Mouse (Mus musculus): Measurements from ENCODE around the gene Capzb. TPM values are rescaled to one million over a fixed set of nuclear protein-coding genes. Genes with fewer than 3 reads are reported as not detected.

The Capzb gene
- polyA plus RNA-seq, 1 experiment, result 238 TPM

GRCm38 (mm10) chr4:139178377-139178776 lies 14.3 kb upstream of the Capzb start:
- TF ChIP-seq FLI1 (IDR thresholded peaks at IDR 0.05; ENCODE audit: low read length) (no peak), GATA1 (IDR thresholded peaks at IDR 0.05; ENCODE audit: borderline replicate concordance, low read length) (no peak)
- Histone ChIP-seq H3K4me3 (replicated peaks) (no peak overlapping the region), H3K27me3 (replicated peaks) (peaks cover 18% of the 10 kb centered on the region), H3K36me3 (replicated peaks; ENCODE audit: low read length) (peaks cover 2% of the 10 kb centered on the region), H3K4me1 (peaks cover 29% of the 10 kb centered on the region), H3K9me3 (peaks cover 19% of the 10 kb centered on the region)

GRCm38 (mm10) chr4:139179218-139179617 lies 13.5 kb upstream of the Capzb start:
- Histone ChIP-seq H3K36me3 (replicated peaks; ENCODE audit: low read length) (peaks cover 2% of the 10 kb centered on the region), H3K4me1 (peaks cover 30% of the 10 kb centered on the region), H3K4me3 (replicated peaks) (no peak overlapping the region), H3K9me3 (peaks cover 19% of the 10 kb centered on the region), H3K27me3 (replicated peaks) (peaks cover 15% of the 10 kb centered on the region)
- TF ChIP-seq FLI1 (IDR thresholded peaks at IDR 0.05; ENCODE audit: low read length), result no peak

DNA sequence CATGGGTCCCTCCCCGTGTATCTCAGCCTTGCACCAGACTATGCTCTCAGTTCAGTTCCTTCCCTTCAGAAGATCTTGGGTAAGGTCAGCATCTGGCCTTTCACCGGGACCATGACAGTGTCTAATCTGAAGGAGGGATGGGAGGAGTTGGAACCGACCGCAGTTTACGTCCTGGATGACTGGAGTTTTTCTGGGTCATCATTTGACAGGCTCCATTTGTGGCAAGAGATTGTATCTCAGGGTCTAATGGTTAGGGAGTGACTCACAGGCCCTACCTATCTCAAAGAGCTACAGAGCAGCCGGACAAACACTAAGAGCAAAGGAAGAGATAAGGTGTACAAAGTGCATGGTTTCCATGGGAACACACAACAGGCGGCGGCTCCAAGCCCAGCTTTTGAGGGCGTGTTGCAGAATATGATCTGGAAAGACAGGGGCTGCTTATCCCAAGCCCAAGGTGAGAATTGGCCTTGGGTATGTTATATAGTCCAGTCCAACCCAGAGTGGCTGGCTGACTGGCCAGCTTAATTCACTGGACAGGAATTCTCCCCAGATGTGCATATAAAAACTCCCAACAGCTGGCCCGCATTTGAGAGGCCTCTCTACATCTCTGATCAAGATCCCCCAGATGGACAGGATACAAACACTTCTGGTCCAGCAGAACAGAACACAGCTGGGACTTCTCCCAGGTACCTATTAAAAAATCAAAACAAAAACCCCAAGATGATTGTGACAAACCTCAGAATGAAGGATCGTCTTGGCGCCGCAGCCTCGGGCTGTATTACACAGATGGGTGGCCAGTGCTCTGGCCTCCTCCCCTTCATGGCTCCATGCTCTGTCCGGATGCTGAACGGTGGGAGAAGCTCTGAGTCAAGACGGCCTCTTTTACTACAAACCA lies 12.7 kb upstream of the Capzb start:
- peaks cover 11% of the 10 kb centered on the region for H3K27me3 ChIP-seq (replicated peaks)
- peaks cover 19% of the 10 kb centered on the region for H3K9me3 ChIP-seq
- H3K4me3 ChIP-seq (replicated peaks), result no peak overlapping the region
- H3K36me3 ChIP-seq (replicated peaks; ENCODE audit: low read length), result peaks cover 2% of the 10 kb centered on the region
- TF ChIP-seq FLI1 (IDR thresholded peaks at IDR 0.05; ENCODE audit: low read length) (no peak), GATA1 (IDR thresholded peaks at IDR 0.05; ENCODE audit: borderline replicate concordance, low read length) (no peak)
- peaks cover 35% of the 10 kb centered on the region for H3K4me1 ChIP-seq

DNA sequence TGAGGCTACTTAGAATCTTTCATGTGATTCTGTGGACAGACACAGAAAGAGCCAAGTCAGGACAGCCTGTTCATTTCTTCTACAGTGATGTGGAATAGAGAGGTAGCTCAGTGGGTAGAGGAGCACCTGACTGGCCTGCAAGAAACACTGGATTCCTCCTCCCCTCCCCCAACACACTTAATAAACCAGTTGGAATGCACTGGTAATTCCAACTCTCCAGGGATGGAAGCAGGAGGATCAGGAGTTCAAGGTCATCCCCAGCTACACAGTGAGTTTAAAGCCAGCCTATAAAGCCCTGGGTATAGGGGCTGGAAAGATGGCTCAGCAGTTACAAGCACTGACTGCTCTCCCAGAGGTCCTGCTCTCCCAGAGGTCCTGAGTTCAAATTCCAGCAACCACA lies 10.2 kb upstream of the Capzb start:
- TF ChIP-seq FLI1 (IDR thresholded peaks at IDR 0.05; ENCODE audit: low read length) (no peak), GATA1 (IDR thresholded peaks at IDR 0.05; ENCODE audit: borderline replicate concordance, low read length) (no peak)
- peaks cover 2% of the 10 kb centered on the region for H3K36me3 ChIP-seq (replicated peaks; ENCODE audit: low read length)
- peaks cover 14% of the 10 kb centered on the region for H3K27me3 ChIP-seq (replicated peaks)
- H3K4me3 ChIP-seq (replicated peaks), result no peak overlapping the region
- peaks cover 19% of the 10 kb centered on the region for H3K9me3 ChIP-seq
- peaks cover 21% of the 10 kb centered on the region for H3K4me1 ChIP-seq

DNA sequence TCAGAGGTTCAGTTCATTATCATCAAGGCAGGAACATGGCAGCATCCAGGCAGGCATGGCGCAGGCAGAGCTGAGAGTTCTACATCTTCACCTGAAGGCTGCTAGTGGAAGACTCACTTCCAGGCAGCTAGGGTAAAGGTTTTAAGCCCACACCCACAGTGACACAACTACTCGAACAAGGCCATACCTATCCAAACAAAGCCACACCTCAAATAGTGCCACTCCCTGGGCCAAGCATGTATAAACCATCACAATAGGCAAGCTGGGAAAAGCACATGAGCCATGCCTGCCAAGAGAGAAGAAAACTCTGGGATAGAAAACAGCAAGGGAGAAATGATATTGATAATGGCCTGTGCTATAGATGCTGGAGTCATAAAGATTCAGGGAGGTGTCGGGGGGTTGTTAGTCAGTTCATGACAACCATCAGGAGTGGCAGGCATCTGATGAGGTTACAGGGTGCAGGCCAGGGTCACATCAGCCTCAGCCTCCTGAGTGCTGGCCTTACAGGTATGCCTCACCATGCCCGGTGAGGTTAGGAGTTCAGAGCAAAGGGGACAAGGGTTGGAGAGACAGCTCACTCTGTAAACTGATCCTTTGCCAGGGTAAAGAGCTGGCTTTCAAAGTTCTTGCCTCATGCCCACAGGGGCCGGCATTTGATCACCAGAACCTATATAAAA lies 6.8 kb upstream of the Capzb start:
- Histone ChIP-seq H3K4me3 (replicated peaks) (no peak overlapping the region), H3K4me1 (peaks cover 45% of the 10 kb centered on the region), H3K27me3 (replicated peaks) (peaks cover 14% of the 10 kb centered on the region), H3K36me3 (replicated peaks; ENCODE audit: low read length) (peaks cover 10% of the 10 kb centered on the region), H3K9me3 (no peaks in the 10 kb centered on the region)
- TF ChIP-seq GATA1 (IDR thresholded peaks at IDR 0.05; ENCODE audit: borderline replicate concordance, low read length) (no peak), FLI1 (IDR thresholded peaks at IDR 0.05; ENCODE audit: low read length) (no peak)

DNA sequence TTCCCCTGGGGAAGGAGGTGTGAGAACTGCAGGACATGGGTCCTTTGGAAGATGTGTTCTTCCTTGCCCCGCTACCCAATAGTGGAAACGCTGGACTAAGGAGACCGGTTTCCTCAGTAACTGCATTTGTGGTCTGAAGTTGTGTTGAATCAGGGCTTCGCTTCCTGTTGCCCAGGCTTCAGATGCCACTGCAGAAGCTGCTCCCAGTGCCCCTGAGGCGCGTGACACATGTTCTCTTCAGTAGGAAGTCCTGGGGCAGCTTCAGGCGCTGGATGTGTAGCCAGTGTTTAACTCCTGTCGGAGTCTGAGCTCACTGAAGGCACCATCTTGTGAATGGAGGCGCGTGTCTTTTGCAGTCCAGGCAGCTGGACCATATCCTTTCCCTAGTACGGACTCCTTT lies 4.8 kb upstream of the Capzb start:
- peaks cover 6% of the 10 kb centered on the region for H3K27me3 ChIP-seq (replicated peaks)
- TF ChIP-seq FLI1 (IDR thresholded peaks at IDR 0.05; ENCODE audit: low read length) (no peak), GATA1 (IDR thresholded peaks at IDR 0.05; ENCODE audit: borderline replicate concordance, low read length) (no peak)
- H3K4me3 ChIP-seq (replicated peaks), result peak overlapping the region; percentile 23
- H3K4me1 ChIP-seq, result peaks cover 49% of the 10 kb centered on the region
- H3K36me3 ChIP-seq (replicated peaks; ENCODE audit: low read length), result peaks cover 12% of the 10 kb centered on the region
- no peaks in the 10 kb centered on the region for H3K9me3 ChIP-seq

GRCm38 (mm10) chr4:139191605-139192498 lies 847 bp upstream of the Capzb start:
- H3K4me3 ChIP-seq (replicated peaks), result peak overlapping the region; percentile 98
- no peaks in the 10 kb centered on the region for H3K27me3 ChIP-seq (replicated peaks)
- TF ChIP-seq GATA1 (IDR thresholded peaks at IDR 0.05; ENCODE audit: borderline replicate concordance, low read length), result no peak
- no peak for TF ChIP-seq FLI1 (IDR thresholded peaks at IDR 0.05; ENCODE audit: low read length)
- peaks cover 40% of the 10 kb centered on the region for H3K36me3 ChIP-seq (replicated peaks; ENCODE audit: low read length)
- no peaks in the 10 kb centered on the region for H3K9me3 ChIP-seq
- H3K4me1 ChIP-seq, result peaks cover 75% of the 10 kb centered on the region

DNA sequence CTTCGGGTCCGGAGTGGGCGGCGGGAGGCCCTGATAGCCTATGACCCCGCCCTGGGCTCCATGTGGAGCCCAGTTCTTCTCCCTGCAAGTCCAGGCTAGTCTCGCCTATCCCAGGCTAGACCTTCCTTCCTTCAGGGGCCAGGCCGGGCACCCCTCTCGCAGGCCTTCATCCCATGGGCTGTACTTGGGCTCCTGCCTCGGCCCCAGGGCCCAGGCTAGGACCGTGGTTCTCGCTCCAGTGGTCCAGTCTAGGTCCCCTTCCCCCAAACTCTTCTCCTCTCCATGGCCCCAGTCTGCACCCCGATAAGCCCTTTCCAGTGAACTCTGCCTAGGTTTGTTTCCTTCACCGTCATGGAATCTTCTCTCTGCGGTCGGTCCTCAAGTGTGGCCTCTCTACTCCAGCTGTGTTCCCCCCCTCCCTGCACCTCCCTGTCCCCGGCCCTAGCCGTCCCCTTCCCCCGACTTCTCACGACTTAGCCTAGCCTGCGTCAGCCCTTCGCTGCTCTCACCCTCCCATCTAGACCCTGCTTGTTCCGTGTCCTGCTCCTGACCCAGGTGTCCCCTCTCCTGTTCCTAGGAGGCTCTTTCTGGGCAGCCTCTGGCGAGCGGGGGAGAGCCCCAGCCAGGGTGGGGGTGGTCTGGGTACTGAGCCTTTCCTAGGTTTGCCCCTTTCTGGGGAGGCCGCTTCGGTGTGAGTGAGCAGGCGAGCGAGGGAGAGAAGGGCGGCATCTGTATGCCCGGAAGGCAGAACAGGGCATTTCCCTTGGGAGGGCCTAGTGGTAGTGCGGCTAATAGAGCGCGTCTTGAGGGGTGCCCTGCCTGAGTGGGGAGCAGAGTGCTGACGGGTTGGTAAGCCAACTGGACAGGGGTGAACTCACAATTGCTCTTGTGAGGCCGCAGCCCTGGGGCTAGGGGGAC lies 736 bp downstream of the Capzb start:
- Histone ChIP-seq H3K4me3 (replicated peaks) (peak overlapping the region; percentile 98), H3K9me3 (no peaks in the 10 kb centered on the region), H3K27me3 (replicated peaks) (no peaks in the 10 kb centered on the region), H3K4me1 (peaks cover 81% of the 10 kb centered on the region), H3K36me3 (replicated peaks; ENCODE audit: low read length) (peaks cover 54% of the 10 kb centered on the region)
- peak; percentile 57; the same call in 1 of the 3 replicates for TF ChIP-seq GATA1 (IDR thresholded peaks at IDR 0.05; ENCODE audit: borderline replicate concordance, low read length)
- no peak for TF ChIP-seq FLI1 (IDR thresholded peaks at IDR 0.05; ENCODE audit: low read length)
